Mouse (Mus musculus) MEL (cell line): Measurements from ENCODE around the gene Dtl. TPM values are rescaled to one million over a fixed set of nuclear protein-coding genes. Genes with fewer than 3 reads are reported as not detected.

ENCODE experiments used
- DNase-seq: peaks from one replicate; pipeline ENCODE4 v3.0.0; 2011; ENCODE audit warnings: low read depth, low spot score
- H3K27ac ChIP-seq: 2 replicates; pipeline ENCODE4 v1.5.1; 2012; ENCODE audit warnings: low read depth, mild to moderate bottlenecking, control low read depth, low read length, moderate library complexity; ENCODE audit not compliant: control insufficient read depth
- H3K27me3 ChIP-seq, 2 experiments: fragments of 150-350 bp in 1 of 2; sonication (generic) in 1 of 2; 2 replicates each; pipeline ENCODE4 v1.6.1; 2012; ENCODE audit warnings: low read length in 2 of 2, mild to moderate bottlenecking in 2 of 2, improper control_type of control experiment in 1 of 2, moderate library complexity in 1 of 2; ENCODE audit not compliant: insufficient read depth in 2 of 2, control insufficient read depth in 1 of 2
- H3K36me3 ChIP-seq, 2 experiments: 2 replicates each; pipeline ENCODE4 v1.6.1; 2012 to 2014; ENCODE audit warnings: low read length in 2 of 2, improper control_type of control experiment in 1 of 2, inconsistent platforms in 1 of 2, mild to moderate bottlenecking in 1 of 2; ENCODE audit not compliant: insufficient read depth in 2 of 2, control insufficient read depth in 1 of 2
- H3K4me1 ChIP-seq, 2 experiments: fragments of 150-350 bp in 1 of 2; sonication (generic) in 1 of 2; 2 replicates each; pipeline ENCODE4 v1.6.1; 2012; ENCODE audit warnings: low read length in 2 of 2, improper control_type of control experiment in 1 of 2, mild to moderate bottlenecking in 1 of 2; ENCODE audit not compliant: insufficient read depth in 2 of 2, control insufficient read depth in 1 of 2
- H3K4me3 ChIP-seq, 2 experiments: fragments of 150-350 bp in 1 of 2; sonication (generic) in 1 of 2; 2 replicates each; pipeline ENCODE4 v1.5.1; 2012; ENCODE audit warnings: low read depth in 2 of 2, low read length in 2 of 2, mild to moderate bottlenecking in 2 of 2, moderate library complexity in 2 of 2, control low read depth in 1 of 2, improper control_type of control experiment in 1 of 2; ENCODE audit not compliant: control insufficient read depth in 1 of 2, insufficient read depth in 1 of 2
- H3K79me2 ChIP-seq: 2 replicates; pipeline ENCODE4 v1.6.1; 2012; ENCODE audit warnings: mild to moderate bottlenecking, low read length, moderate library complexity; ENCODE audit not compliant: control insufficient read depth, poor library complexity, insufficient read depth
- H3K9ac ChIP-seq: 2 replicates; pipeline ENCODE4 v1.6.1; 2012; ENCODE audit warnings: low read depth, mild to moderate bottlenecking, control low read depth, low read length, moderate library complexity; ENCODE audit not compliant: control insufficient read depth, poor library complexity, severe bottlenecking
- H3K9me3 ChIP-seq: fragments of 150-350 bp; sonication (generic); replicated peaks from 2 replicates; pipeline ENCODE4 v1.6.1; 2012; ENCODE audit warnings: mild to moderate bottlenecking, low read length, improper control_type of control experiment, moderate library complexity; ENCODE audit not compliant: insufficient read depth
- BHLHE40 ChIP-seq: IDR thresholded peaks from 2 replicates; pipeline ENCODE4 v1.6.1; 2012; ENCODE audit warnings: low read depth, mild to moderate bottlenecking, inconsistent platforms, low read length, improper control_type of control experiment, borderline replicate concordance
- CHD1 ChIP-seq: IDR thresholded peaks from 2 replicates; pipeline ENCODE4 v1.6.1; 2012; ENCODE audit warnings: low read depth, mild to moderate bottlenecking, inconsistent platforms, low read length, improper control_type of control experiment
- CHD2 ChIP-seq: IDR thresholded peaks from 2 replicates; pipeline ENCODE4 v1.6.1; 2011; ENCODE audit warnings: low read length, improper control_type of control experiment
- CTCF ChIP-seq, 3 experiments: IDR thresholded peaks in 2 of 3; conservative IDR thresholded peaks in 1 of 3; 2 replicates each; pipeline ENCODE4 v1.5.1; 2011 to 2012; ENCODE audit warnings: low read length in 3 of 3, low read depth in 2 of 3, mild to moderate bottlenecking in 2 of 3, improper control_type of control experiment in 1 of 3, inconsistent platforms in 1 of 3, mixed read lengths in 1 of 3, moderate library complexity in 1 of 3; ENCODE audit not compliant: control insufficient read depth in 1 of 3, insufficient read depth in 1 of 3, poor library complexity in 1 of 3, severe bottlenecking in 1 of 3
- ELF1 ChIP-seq: IDR thresholded peaks from 2 replicates; pipeline ENCODE4 v1.6.1; 2014; ENCODE audit warnings: low read depth, mild to moderate bottlenecking, inconsistent platforms, low read length, improper control_type of control experiment, moderate library complexity
- EP300 ChIP-seq, 2 experiments: IDR thresholded peaks; 2 replicates each; pipeline ENCODE4 v1.6.1; 2011; ENCODE audit warnings: improper control_type of control experiment in 2 of 2, low read length in 2 of 2, low read depth in 1 of 2, mild to moderate bottlenecking in 1 of 2
- ETS1 ChIP-seq: IDR thresholded peaks from 2 replicates; pipeline ENCODE4 v1.6.1; 2012; ENCODE audit warnings: low read depth, mild to moderate bottlenecking, inconsistent platforms, low read length, improper control_type of control experiment, moderate library complexity
- GABPA ChIP-seq: IDR thresholded peaks from 2 replicates; pipeline ENCODE4 v1.6.1; 2012; ENCODE audit warnings: low read depth, mild to moderate bottlenecking, inconsistent platforms, low read length, improper control_type of control experiment, moderate library complexity
- GATA1 ChIP-seq: IDR thresholded peaks from 2 replicates; pipeline ENCODE4 v1.6.1; 2011; ENCODE audit warnings: low read depth, low read length, improper control_type of control experiment
- HCFC1 ChIP-seq: IDR thresholded peaks from 2 replicates; pipeline ENCODE4 v1.6.1; 2012; ENCODE audit warnings: low read depth, mild to moderate bottlenecking, inconsistent platforms, low read length, improper control_type of control experiment, moderate library complexity
- JUND ChIP-seq: IDR thresholded peaks from 2 replicates; pipeline ENCODE4 v1.6.1; 2011; ENCODE audit warnings: low read depth, mild to moderate bottlenecking, improper control_type of control experiment, low read length
- KAT2A ChIP-seq: conservative IDR thresholded peaks from 2 replicates; pipeline ENCODE4 v1.6.1; 2012; ENCODE audit warnings: low read depth, low read length, improper control_type of control experiment, inconsistent platforms
- MAFK ChIP-seq: IDR thresholded peaks from 2 replicates; pipeline ENCODE4 v1.6.1; 2011; ENCODE audit warnings: low read depth, mild to moderate bottlenecking, low read length, improper control_type of control experiment, borderline replicate concordance
- MAX ChIP-seq: IDR thresholded peaks from 2 replicates; pipeline ENCODE4 v1.6.1; 2011; ENCODE audit warnings: low read length, improper control_type of control experiment
- MAZ ChIP-seq: IDR thresholded peaks from 2 replicates; pipeline ENCODE4 v1.6.1; 2012; ENCODE audit warnings: low read depth, mild to moderate bottlenecking, inconsistent platforms, low read length, improper control_type of control experiment
- MEF2A ChIP-seq: IDR thresholded peaks from 2 replicates; pipeline ENCODE4 v1.6.1; 2014; ENCODE audit warnings: low read depth, mild to moderate bottlenecking, inconsistent platforms, low read length, improper control_type of control experiment; ENCODE audit not compliant: poor library complexity, insufficient replicate concordance, severe bottlenecking; ENCODE audit errors: extremely low read depth
- MXI1 ChIP-seq: IDR thresholded peaks from 2 replicates; pipeline ENCODE4 v1.6.1; 2011; ENCODE audit warnings: mild to moderate bottlenecking, low read depth, low read length, improper control_type of control experiment
- MYB ChIP-seq: IDR thresholded peaks from 2 replicates; pipeline ENCODE4 v1.6.1; 2011; ENCODE audit warnings: mild to moderate bottlenecking, low read depth, low read length, improper control_type of control experiment
- MYC ChIP-seq: IDR thresholded peaks from 2 replicates; pipeline ENCODE4 v1.6.1; 2011; ENCODE audit warnings: low read depth, mild to moderate bottlenecking, low read length, improper control_type of control experiment, moderate library complexity
- NELFE ChIP-seq: IDR thresholded peaks from 2 replicates; pipeline ENCODE4 v1.6.1; 2011; ENCODE audit warnings: low read depth, low read length, improper control_type of control experiment
- NRF1 ChIP-seq: IDR thresholded peaks from 2 replicates; pipeline ENCODE4 v1.6.1; 2014; ENCODE audit warnings: low read depth, mild to moderate bottlenecking, inconsistent platforms, low read length, improper control_type of control experiment, moderate library complexity; ENCODE audit not compliant: poor library complexity, insufficient read depth, severe bottlenecking
- POLR2A ChIP-seq, 2 experiments: IDR thresholded peaks; 2 replicates each; pipeline ENCODE4 v1.6.1; 2011 to 2012; ENCODE audit warnings: low read length in 2 of 2, mild to moderate bottlenecking in 2 of 2, control low read depth in 1 of 2, improper control_type of control experiment in 1 of 2, low read depth in 1 of 2, moderate library complexity in 1 of 2; ENCODE audit not compliant: control insufficient read depth in 1 of 2, insufficient read depth in 1 of 2, poor library complexity in 1 of 2
- POLR2AphosphoS2 ChIP-seq: IDR thresholded peaks from 2 replicates; pipeline ENCODE4 v1.6.1; 2011; ENCODE audit warnings: low read length, improper control_type of control experiment
- POLR2AphosphoS5 ChIP-seq: IDR thresholded peaks from 2 replicates; pipeline ENCODE4 v1.6.1; 2012; ENCODE audit warnings: low read depth, borderline replicate concordance, mild to moderate bottlenecking, inconsistent platforms, low read length, moderate library complexity, mixed read lengths
- RAD21 ChIP-seq: IDR thresholded peaks from 2 replicates; pipeline ENCODE4 v1.6.1; 2011; ENCODE audit warnings: mild to moderate bottlenecking, low read depth, low read length, improper control_type of control experiment
- RCOR1 ChIP-seq: IDR thresholded peaks from 2 replicates; pipeline ENCODE4 v1.6.1; 2012; ENCODE audit warnings: low read depth, mild to moderate bottlenecking, inconsistent platforms, low read length, improper control_type of control experiment
- SIN3A ChIP-seq: IDR thresholded peaks from 2 replicates; pipeline ENCODE4 v1.6.1; 2012; ENCODE audit warnings: low read length, improper control_type of control experiment, inconsistent platforms
- SMC3 ChIP-seq: IDR thresholded peaks from 2 replicates; pipeline ENCODE4 v1.6.1; 2011; ENCODE audit warnings: low read depth, low read length, improper control_type of control experiment
- TAL1 ChIP-seq: IDR thresholded peaks from 2 replicates; pipeline ENCODE4 v1.6.1; 2012; ENCODE audit warnings: mild to moderate bottlenecking, inconsistent platforms, low read length, moderate library complexity, mixed read lengths
- TBP ChIP-seq: IDR thresholded peaks from 2 replicates; pipeline ENCODE4 v1.8.0; 2011; ENCODE audit warnings: low read depth, low read length, improper control_type of control experiment
- TCF12 ChIP-seq: IDR thresholded peaks from 2 replicates; pipeline ENCODE4 v1.6.1; 2014; ENCODE audit warnings: low read depth, mild to moderate bottlenecking, inconsistent platforms, low read length, improper control_type of control experiment, moderate library complexity
- ZC3H11A ChIP-seq: IDR thresholded peaks from 2 replicates; pipeline ENCODE4 v1.6.1; 2012; ENCODE audit warnings: low read depth, mild to moderate bottlenecking, inconsistent platforms, low read length, improper control_type of control experiment
- ZKSCAN1 ChIP-seq: IDR thresholded peaks from 2 replicates; pipeline ENCODE4 v1.6.1; 2012; ENCODE audit warnings: low read depth, mild to moderate bottlenecking, inconsistent platforms, low read length, improper control_type of control experiment, moderate library complexity
- ZMIZ1 ChIP-seq: IDR thresholded peaks from 2 replicates; pipeline ENCODE4 v1.6.1; 2012; ENCODE audit warnings: low read depth, mild to moderate bottlenecking, inconsistent platforms, low read length, improper control_type of control experiment, moderate library complexity
- ZNF384 ChIP-seq: IDR thresholded peaks from 2 replicates; pipeline ENCODE4 v1.6.1; 2012; ENCODE audit warnings: low read depth, mild to moderate bottlenecking, inconsistent platforms, low read length, improper control_type of control experiment
- polyA plus RNA-seq, 2 experiments: library from polyadenylated mRNA; stranded (reverse) in 1 of 2; unstranded in 1 of 2; fragments of >175 nt in 1 of 2; fragments of >200 nt in 1 of 2; gene quantifications; 2 replicates each; pipeline versions ENCODE4 v1.2.1 to v1.2.4; 2012; ENCODE audit warnings: low replicate concordance in 2 of 2, low read depth in 1 of 2; ENCODE audit not compliant: insufficient read length in 2 of 2, insufficient read depth in 1 of 2, missing spikeins in 1 of 2
- total RNA-seq: library from RNA; depleted of rRNA; stranded (reverse); fragments of 300-350 nt; gene quantifications from 2 replicates; pipeline ENCODE4 v1.2.3, GENCODE M21; 2012; rRNA removed

Dtl gene
- total RNA-seq: 37.2 and 42.3 TPM in 2 replicates
- polyA plus RNA-seq: 10 to 100 TPM; 53.5 to 64.6 TPM

GRCm38 (mm10) chr1:191575458-191576247 is at the start of gene Dtl, which contains the start of gene Ints7:
TSS of gene Dtl (minus strand) at chr1:191575544.
TSS of gene Ints7 (plus strand) at chr1:191575636.
- Histone ChIP-seq H3K4me1 (peaks cover 0 to 18% of the 10 kb centered on the region in 2 experiments), H3K27me3 (no peaks in the 10 kb centered on the region), H3K36me3 (peaks cover 0 to 37% of the 10 kb centered on the region in 2 experiments; a peak in 3 of 4 replicates)
- TF ChIP-seq RAD21 (peak; percentile 28), ZKSCAN1 (no peak), GATA1 (peak; percentile 75), TAL1 (no peak), POLR2AphosphoS2 (peak; percentile 91), MAX (peak; percentile 95), CHD1 (no peak), ZNF384 (no peak), TCF12 (peak; percentile 51), TBP (peak; percentile 73), MAZ (peak; percentile 82), MEF2A (0 out of 2 replicates have a peak, but pooled peaks have one; percentile 9), MYB (peak; percentile 45; the same call in 1 of the 2 replicates), JUND (peak; percentile 51; the same call in 1 of the 2 replicates), POLR2A (IDR thresholded peaks at IDR 0.05; ENCODE audit: control insufficient read depth in 1 of 2, insufficient read depth in 1 of 2, low read depth in 1 of 2, low read length in 2 of 2, poor library complexity in 1 of 2) (peak; percentile 55 to 92; a peak in 3 of 4 replicates), NELFE (peak; percentile 96), SIN3A (peak; percentile 88), SMC3 (peak; percentile 69), ETS1 (peak; percentile 63), MAFK (no peak), ZMIZ1 (peak; percentile 90), EP300 (IDR thresholded peaks at IDR 0.05; ENCODE audit: low read depth in 1 of 2, low read length in 2 of 2) (0 out of 4 replicates have a peak, but pooled peaks of 1 of the 2 experiments have one; percentile 41), MYC (peak; percentile 98), ELF1 (peak; percentile 22; the same call in 1 of the 2 replicates), GABPA (no peak), KAT2A (peak; percentile 46), ZC3H11A (0 out of 2 replicates have a peak, but pooled peaks have one; percentile 26), RCOR1 (no peak), HCFC1 (peak; percentile 74), BHLHE40 (peak; percentile 65; the same call in 1 of the 2 replicates), CTCF (IDR thresholded peaks at IDR 0.05 in 2 of 3, conservative IDR thresholded peaks at IDR 0.05 in 1 of 3; ENCODE audit: control insufficient read depth in 1 of 3, insufficient read depth in 1 of 3, low read depth in 2 of 3, low read length in 3 of 3, poor library complexity in 1 of 3, severe bottlenecking in 1 of 3) (peak; percentile 84 to 92 (median 87)), POLR2AphosphoS5 (peak; percentile 22; the same call in 1 of the 2 replicates), MXI1 (peak; percentile 97), CHD2 (peak; percentile 69), NRF1 (peak; percentile 89)

More at GRCm38 (mm10) chr1:191575458-191576247, at the start of gene Dtl, which contains the start of gene Ints7:
- H3K4me3 ChIP-seq: peak within 1 kb of the TSS; percentile 89 to 94
- peak within 1 kb of the TSS; percentile 97 for H3K27ac ChIP-seq
- peak within 1 kb of the TSS; percentile 96 for H3K9ac ChIP-seq
- peak; percentile 99 for DNase-seq
- H3K79me2 ChIP-seq: peaks cover 79% of the 10 kb centered on the region
- no peaks in the 10 kb centered on the region for H3K9me3 ChIP-seq
